Mouse (Mus musculus): Measurements from ENCODE around the gene Etnk1.

The Etnk1 gene

GRCm38 (mm10) chr6:143203097-143203496, 36.1 kb downstream of the Etnk1 start:
- in situ Hi-C loops (cut with MseI, MboI): no loop called here

DNA sequence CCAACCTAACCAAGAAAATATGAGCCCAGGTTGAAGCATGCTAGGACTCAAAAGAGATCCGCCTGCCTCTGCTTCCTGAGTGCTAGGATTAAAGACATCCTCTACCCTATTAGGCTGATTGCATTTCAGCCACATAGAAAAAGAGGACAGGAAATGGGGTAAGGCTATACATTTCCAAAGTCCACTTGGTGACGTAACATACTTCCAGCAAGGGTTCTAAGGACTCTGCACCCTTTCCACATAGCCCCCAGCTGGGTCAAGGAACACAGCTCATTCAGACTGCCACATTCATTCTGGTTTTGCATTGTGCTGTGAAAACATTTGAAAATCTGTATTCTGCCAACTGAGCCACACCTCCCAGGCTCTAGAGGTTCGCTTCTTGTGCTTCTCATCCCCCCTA, 41.9 kb downstream of the Etnk1 start:
- in situ Hi-C loops (cut with MseI, MboI): no loop called here

DNA sequence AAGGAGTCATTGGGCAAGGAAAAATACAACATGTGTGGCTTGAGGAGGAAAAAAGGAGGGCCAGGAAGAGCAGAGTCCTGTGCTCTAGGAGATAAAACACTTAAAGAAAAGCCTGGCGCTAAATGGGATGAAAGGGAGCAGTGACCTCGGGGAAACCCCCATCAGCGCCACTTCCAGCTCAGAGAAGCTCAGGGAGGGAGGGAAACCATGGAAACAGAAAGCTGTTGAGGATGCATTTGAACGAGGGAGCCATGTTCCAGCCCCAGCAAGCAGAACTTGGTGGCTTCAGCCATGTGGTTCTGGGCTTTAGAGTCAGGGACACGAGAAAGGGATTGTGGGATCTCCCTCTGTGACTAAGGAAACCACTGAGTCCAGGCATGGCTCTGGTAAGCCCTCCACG, 45.7 kb downstream of the Etnk1 start:
- in situ Hi-C loops (cut with MseI, MboI): no loop called here

DNA sequence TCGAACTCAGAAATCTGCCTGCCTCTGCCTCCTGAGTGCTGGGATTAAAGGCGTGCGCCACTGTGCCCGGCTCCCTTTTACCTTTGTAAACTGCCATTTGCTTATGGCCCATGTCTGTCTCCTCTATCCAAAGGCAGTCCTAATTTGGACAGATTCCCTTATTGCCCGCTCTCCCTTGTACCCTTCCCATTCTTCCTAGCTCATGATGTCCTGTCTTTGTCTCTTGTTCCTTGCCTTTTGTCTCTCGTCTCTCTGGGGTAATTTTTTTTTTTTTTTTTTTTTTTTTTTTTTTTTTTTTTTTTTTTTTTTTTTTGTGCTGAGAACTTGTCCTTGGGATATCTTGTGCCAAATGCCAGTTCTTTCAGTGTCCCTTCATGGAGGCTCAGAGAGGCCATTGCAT, 46.4 kb downstream of the Etnk1 start:
- in situ Hi-C loops (cut with MseI, MboI): no loop called here

DNA sequence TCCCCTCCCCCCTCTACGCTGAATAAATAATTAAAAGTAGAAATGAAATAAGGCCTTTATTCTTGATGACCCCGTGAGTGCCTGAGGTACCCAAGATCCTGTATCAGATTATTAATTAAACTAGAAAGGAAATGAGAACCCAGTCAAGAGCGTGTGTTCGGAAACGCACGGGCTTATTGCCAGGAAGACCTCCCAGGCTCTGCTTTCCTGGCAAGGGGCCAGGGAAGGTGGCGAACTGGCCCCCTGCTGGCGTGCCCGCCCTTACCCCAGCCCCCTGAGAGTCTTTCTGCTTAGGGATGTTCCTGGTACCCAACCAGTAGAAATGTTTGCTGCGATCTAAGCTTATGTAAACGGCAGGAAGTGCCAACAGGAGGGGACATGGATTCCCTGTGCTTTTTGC, 49.2 kb downstream of the Etnk1 start:
- in situ Hi-C loops (cut with MseI, MboI): no loop called here

GRCm38 (mm10) chr6:143219347-143219746, 52.3 kb downstream of the Etnk1 start:
- in situ Hi-C loops (cut with MseI, MboI): no loop called here

- in situ Hi-C loops (cut with MseI, MboI): no loop called here
These were observed 54.2 kb downstream of the Etnk1 start for GRCm38 (mm10) chr6:143221245-143221644.

- in situ Hi-C loops (cut with MseI, MboI): no loop called here
These were observed 57.0 kb downstream of the Etnk1 start for GRCm38 (mm10) chr6:143224057-143224456.

GRCm38 (mm10) chr6:143224885-143225284, 57.9 kb downstream of the Etnk1 start:
- in situ Hi-C loops (cut with MseI, MboI): no loop called here

DNA sequence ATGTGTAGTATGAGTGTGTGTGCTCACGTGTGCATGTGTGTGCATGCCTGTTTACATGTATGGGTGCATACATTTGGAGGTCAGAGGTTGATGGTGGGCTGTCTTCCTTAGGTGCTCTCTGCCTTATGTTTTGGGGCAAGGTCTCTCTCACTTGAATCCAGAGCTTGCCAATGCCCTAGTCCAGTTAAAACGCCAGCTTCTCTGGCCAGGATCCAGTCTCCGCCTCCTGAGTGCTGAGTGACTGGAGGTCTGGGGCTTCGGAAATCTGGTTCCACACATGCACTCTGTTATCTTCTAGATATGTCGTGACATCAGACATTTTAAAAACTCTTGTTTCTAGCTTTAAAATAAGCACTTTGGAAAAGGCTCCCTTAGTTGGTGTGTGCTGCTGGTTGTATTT, 61.7 kb downstream of the Etnk1 start:
- in situ Hi-C loops (cut with MseI, MboI): no loop called here

DNA sequence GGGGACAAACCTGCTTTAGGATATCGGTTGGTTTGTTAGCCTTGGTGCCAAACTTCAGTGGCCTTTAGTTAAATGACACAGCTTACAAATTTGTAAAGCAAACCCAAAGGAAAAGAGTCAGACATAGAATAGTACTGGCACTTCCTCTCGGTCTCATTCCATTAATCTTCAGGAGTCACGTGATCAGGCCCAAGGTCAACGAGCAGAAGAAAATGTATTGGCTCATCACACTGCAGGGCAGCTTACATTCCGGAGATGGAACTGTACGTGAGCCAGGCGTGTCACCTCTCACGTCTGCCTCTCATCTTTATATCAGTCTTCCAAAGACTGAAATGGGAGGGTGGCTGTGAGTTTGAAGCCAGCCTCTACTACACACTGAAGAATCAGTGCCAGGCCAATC, 62.9 kb downstream of the Etnk1 start:
- in situ Hi-C loops (cut with MseI, MboI): no loop called here

DNA sequence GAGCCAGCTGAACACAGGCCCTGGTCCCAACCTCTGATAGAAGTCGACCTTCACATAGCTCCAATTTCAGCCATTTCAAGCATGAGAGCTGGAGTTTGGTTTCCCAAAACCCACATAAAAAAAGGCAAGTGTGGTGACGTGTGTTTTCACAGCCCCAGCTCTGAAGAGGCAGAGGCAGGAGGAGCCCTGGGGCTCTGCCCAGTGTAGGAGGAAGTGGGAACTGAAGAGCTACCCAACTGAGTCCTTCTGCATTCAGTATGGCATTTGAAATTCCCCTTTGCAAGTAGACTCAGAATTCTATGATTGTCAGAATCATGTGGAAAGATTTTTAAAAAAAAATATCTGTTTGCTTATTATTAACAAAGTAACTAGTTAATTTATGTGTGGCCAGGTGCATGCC, 63.9 kb downstream of the Etnk1 start:
- in situ Hi-C loops (cut with MseI, MboI): no loop called here

DNA sequence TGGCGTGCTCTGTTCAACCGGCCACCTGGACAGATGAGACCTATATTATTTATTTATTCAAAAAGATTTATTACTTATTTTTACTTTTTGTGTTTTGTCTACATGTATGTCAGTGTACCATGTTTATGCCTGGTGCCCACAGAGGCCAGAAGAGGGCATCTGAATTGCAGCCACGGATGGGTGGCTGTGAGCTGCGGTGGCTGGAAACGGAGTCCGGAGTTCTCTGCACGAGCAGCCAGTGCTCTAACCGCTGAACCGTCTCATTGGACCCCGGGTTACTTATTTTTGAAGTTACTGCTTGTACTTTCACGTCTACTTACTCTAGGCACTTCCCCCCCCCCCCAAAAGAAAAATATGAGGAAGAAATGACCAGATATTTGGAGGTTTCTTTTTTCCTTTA, 65.7 kb downstream of the Etnk1 start:
- in situ Hi-C loops (cut with MseI, MboI): no loop called here

GRCm38 (mm10) chr6:143234868-143235267, 67.8 kb downstream of the Etnk1 start:
- in situ Hi-C loops (cut with MseI, MboI): no loop called here

DNA sequence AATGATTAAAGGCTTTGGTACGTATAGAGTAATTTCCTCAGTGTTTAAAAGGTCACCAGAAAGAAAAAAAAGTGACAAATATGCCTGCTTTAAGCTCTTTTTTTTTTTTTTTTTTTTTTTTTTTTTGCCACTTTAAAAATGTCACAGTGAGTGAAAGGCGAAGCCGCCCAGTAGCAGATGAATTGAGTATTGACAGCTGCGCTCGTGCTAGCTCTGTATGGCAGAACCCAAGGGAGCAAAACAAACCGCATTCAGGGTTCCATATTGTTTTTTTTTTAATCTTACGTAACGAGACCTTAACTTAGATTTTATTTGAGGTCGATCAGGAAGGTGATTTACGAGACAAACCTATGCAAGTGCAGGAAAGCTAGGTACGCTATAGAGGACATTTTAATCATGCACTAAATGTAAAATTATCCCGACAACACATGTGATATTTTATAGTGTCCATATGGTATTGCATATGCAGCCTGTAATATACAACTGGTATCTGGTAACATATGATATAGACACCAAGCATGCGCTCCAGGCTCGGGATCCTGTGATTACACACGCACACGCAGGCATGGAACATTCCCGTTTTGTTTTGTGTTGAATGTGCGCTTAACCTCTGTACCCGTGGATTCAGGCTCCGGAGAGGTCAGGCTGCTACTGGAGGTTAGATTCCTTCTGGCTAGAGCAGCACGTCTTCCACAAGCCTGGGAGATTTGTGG, 72.5 kb downstream of the Etnk1 start:
- in situ Hi-C loops (cut with MseI, MboI): no loop called here

DNA sequence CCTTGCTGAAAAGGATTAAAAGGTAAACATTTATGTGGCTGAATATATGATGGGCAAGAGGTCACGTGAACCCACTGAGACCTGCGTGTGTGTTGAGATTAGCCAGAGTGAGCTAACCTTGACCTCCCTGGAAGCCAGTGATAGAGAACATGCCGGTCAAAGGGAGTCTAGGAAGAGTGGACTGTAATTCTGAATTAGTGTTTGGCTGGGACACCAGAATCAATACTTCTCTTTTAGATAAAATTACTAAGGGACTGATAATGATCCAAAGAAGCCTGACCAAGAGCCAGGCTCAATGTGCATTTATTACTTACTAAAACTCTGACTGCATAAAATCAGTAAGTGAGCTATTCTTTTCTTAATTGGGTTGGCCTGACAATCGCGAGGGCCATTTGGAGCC, 76.2 kb downstream of the Etnk1 start:
- in situ Hi-C loops (cut with MseI, MboI): no loop called here

- in situ Hi-C loops (cut with MseI, MboI): no loop called here
These were observed 90.9 kb downstream of the Etnk1 start for GRCm38 (mm10) chr6:143257921-143258320.

DNA sequence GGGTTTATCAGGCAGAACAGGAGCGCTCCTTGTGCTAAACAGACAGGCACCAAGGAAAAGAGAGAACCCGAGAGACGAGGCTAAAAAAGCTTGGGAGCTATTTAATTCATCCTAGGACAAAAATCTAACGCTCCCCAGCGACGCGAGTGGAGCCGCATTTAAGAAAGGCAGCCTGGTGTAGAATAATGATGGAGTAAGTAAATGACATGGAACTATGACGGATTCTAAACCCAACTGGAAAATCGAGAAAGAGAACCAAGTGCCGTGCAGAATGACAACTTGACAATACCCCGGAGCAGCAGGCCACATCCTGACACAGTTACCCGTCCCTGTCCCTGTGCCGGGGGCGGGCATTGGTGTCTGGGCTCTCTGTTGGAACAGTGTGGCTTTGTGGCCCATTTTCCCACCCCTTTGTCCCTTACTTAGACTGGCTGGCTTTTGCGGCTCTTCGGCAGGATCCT, 92.2 kb downstream of the Etnk1 start:
- in situ Hi-C loops (cut with MseI, MboI): no loop called here

DNA sequence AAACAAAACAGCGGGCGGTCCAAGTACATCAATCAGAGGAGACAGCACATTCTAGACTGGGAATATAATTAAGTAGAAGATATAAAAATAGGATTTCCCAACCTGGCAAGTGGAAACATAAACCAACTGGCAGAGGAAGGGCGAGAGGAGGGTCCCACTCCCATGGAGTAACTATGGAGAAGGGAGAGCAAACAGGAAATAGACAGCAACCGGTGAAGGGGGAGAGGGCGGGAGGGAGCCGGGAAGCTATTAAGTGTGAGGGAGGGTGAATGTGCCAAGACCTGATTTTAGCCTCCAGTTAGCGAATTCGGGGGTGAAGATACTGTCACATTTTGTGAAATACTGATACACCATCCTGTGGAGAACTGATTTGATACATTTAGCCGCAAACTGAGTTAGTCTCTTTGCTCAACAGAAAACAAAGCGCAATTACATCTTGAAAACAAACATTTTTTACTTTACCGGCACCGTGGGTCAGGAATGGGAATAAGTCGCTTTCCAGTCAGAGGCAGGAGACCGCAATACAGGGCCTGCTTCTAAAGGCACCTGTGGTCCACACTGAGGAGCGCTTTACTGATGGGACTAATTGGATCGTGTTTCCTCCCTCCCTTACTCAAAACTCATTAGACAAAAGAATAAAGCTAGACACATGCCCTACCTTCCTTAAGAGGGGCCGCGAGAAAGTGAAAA, 93.0 kb downstream of the Etnk1 start:
- in situ Hi-C loops (cut with MseI, MboI): no loop called here

DNA sequence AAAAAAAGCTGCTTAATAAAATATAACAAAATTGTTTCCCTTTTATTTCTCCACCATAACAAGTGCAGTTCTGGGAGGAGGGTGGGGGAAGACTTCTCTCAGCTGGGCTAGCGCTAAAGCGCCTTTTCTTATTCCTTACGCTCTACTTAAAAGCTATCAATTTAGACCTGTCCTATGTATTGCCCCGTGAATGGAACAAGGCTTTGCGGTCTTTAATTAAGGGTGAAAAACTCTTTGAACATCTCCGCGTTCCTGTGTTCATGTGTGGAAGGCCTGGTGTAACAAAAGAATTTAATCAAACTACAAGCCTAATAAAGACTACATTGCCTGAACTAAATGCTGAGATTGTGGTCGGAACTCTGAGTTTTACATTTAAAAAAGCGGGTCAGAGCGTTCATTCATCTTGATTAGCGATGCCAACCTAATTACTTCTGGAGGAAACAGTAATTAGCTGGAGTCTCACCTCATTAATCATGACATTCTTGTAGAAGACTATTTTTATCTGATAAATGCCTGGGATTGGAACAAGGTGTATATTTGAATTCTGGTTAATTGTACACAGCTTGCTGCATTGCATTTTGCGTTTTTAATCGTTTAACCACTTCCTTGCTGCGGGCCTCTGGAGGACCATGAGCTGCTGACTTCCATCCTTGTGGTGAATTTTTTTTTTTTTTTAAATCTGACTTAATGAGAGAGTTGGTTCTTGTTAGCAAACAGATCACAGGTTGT, 93.7 kb downstream of the Etnk1 start:
- in situ Hi-C loops (cut with MseI, MboI): no loop called here

- in situ Hi-C loops (cut with MseI, MboI): no loop called here
These were observed 94.3 kb downstream of the Etnk1 start for GRCm38 (mm10) chr6:143261289-143261665.

DNA sequence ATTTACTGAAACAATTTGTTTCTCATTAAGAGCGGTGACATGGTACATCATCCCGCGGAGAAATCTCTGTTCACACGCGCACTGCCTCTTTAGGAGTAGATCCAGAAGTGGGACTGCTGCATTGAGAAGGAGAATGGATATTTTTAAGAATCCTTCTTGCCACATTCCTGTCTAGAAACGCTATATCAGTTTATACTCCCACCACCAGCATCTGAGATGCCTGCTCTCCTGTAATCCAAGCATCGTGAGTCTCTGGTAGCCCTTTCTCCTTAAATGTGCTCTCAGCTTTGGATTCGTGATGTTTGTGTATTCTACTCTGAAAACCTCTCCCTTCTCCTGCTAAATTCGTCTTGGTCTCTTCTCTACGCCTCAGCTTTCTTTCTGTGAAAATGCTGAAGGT, 98.5 kb downstream of the Etnk1 start:
- in situ Hi-C loops (cut with MseI, MboI): no loop called here

DNA sequence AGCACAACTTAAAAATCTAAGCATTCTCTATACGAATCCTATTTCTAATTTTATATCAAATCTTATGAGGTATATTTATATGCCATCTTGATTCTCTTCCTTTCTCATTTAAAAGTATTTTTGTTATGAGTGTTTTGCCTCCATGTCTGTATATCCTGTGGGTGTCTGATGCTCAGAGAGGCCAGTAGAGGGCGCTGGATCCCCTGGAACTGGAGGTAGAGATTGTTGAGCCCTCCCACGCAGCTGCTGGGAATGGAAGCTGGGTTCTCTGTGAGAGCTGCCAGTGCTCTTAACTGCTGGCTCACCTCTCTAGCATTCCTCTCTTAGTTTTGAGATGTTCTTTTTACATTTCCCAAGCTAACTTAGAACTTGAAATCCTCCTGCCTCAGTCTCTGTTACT, 112.2 kb downstream of the Etnk1 start:
- in situ Hi-C loops (cut with MseI, MboI): no loop called here

Measured in mouse trophoblast stem cell (cell line).